Mouse (Mus musculus): ENCODE results near the gene Kat6b. TPM values are rescaled to one million over a fixed set of nuclear protein-coding genes. Genes with fewer than 3 reads are reported as not detected.
A peak's percentile ranks its signal among the peaks of the same experiment; 100 is the strongest.

Kat6b gene
- polyA plus RNA-seq, 1 experiment from 2014 or later, result 18.5 TPM

GRCm38 (mm10) chr14:21537838-21538237 lies 56.6 kb downstream of the Kat6b start:
- no peak overlapping the region for H3K4me3 ChIP-seq (ENCODE audit: control insufficient read depth in 1 of 2, insufficient read depth in 1 of 2, low read depth in 1 of 2, low read length in 2 of 2)
- peaks cover 8% of the 10 kb centered on the region for H3K9me3 ChIP-seq (ENCODE audit: control insufficient read depth, low read length)
- no peak overlapping the region for H3K27ac ChIP-seq (replicated peaks in 1 of 2; ENCODE audit: control insufficient read depth in 1 of 2, insufficient read depth in 1 of 2, low read depth in 2 of 2, low read length in 2 of 2)
- no peak overlapping the region for H3K4me2 ChIP-seq (ENCODE audit: low read length)
- no peaks in the 10 kb centered on the region for H3K27me3 ChIP-seq (ENCODE audit: control insufficient read depth, insufficient read depth, low read length)
- peaks cover 10 to 36% of the 10 kb centered on the region in 2 experiments for H3K4me1 ChIP-seq (ENCODE audit: control insufficient read depth in 2 of 2, insufficient read depth in 2 of 2, low read length in 2 of 2)
- 68% methylated on average over 3 of the region's 3 CpGs for WGBS
- no peak for ATAC-seq (ENCODE audit: insufficient number of reproducible peaks, insufficient read depth, low FRiP score, low read depth)
- peaks cover 23% of the 10 kb centered on the region for H3K36me3 ChIP-seq (ENCODE audit: control insufficient read depth, insufficient read depth, low read length)
- no peak overlapping the region for H3K9ac ChIP-seq (ENCODE audit: low read length)

DNA sequence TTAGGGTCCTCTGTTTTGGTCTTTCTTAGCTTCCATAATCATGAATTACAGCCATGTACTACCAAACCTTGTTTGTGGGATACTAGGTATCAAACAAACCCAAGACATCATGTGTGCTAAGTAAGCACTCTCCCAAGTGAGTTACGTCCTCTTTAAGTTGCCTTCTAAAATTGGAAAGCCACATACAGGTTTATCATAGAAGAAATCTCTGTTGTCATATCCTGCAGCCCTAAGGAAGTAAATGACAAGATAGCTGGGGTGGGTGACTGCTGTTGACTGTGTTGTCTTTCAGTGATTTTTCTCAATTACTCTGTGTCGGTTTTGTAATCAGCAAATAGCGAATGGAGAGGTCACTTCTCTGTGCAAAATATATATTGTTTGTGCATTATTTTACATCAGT lies 58.5 kb downstream of the Kat6b start:
- Histone ChIP-seq H3K9me3 (ENCODE audit: control insufficient read depth, low read length) (peaks cover 8% of the 10 kb centered on the region), H3K27me3 (ENCODE audit: control insufficient read depth, insufficient read depth, low read length) (no peaks in the 10 kb centered on the region), H3K36me3 (ENCODE audit: control insufficient read depth, insufficient read depth, low read length) (peaks cover 19% of the 10 kb centered on the region), H3K4me1 (ENCODE audit: control insufficient read depth in 2 of 2, insufficient read depth in 2 of 2, low read length in 2 of 2) (peaks cover 10 to 40% of the 10 kb centered on the region in 2 experiments), H3K4me3 (ENCODE audit: control insufficient read depth in 1 of 2, insufficient read depth in 1 of 2, low read depth in 1 of 2, low read length in 2 of 2) (no peak overlapping the region), H3K4me2 (ENCODE audit: low read length) (no peak overlapping the region), H3K27ac (replicated peaks in 1 of 2; ENCODE audit: control insufficient read depth in 1 of 2, insufficient read depth in 1 of 2, low read depth in 2 of 2, low read length in 2 of 2) (no peak overlapping the region), H3K9ac (ENCODE audit: low read length) (no peak overlapping the region)
- 84% methylated on average over 3 of the region's 3 CpGs for WGBS
- ATAC-seq (ENCODE audit: insufficient number of reproducible peaks, insufficient read depth, low FRiP score, low read depth), result no peak

- 37% methylated on average over 3 of the region's 3 CpGs for WGBS
- no peak for ATAC-seq (ENCODE audit: insufficient number of reproducible peaks, insufficient read depth, low FRiP score, low read depth)
- Histone ChIP-seq H3K9ac (ENCODE audit: low read length) (no peak overlapping the region), H3K36me3 (ENCODE audit: control insufficient read depth, insufficient read depth, low read length) (peaks cover 18% of the 10 kb centered on the region), H3K27me3 (ENCODE audit: control insufficient read depth, insufficient read depth, low read length) (no peaks in the 10 kb centered on the region), H3K4me3 (ENCODE audit: control insufficient read depth in 1 of 2, insufficient read depth in 1 of 2, low read depth in 1 of 2, low read length in 2 of 2) (no peak overlapping the region), H3K27ac (replicated peaks in 1 of 2; ENCODE audit: control insufficient read depth in 1 of 2, insufficient read depth in 1 of 2, low read depth in 2 of 2, low read length in 2 of 2) (no peak overlapping the region), H3K4me2 (ENCODE audit: low read length) (no peak overlapping the region), H3K9me3 (ENCODE audit: control insufficient read depth, low read length) (peaks cover 8% of the 10 kb centered on the region), H3K4me1 (ENCODE audit: control insufficient read depth in 2 of 2, insufficient read depth in 2 of 2, low read length in 2 of 2) (peaks cover 11 to 45% of the 10 kb centered on the region in 2 experiments)
These were observed 59.1 kb downstream of the Kat6b start for GRCm38 (mm10) chr14:21540361-21540760.

GRCm38 (mm10) chr14:21545529-21545928 lies 64.3 kb downstream of the Kat6b start:
- Histone ChIP-seq H3K4me3 (ENCODE audit: control insufficient read depth in 1 of 2, insufficient read depth in 1 of 2, low read depth in 1 of 2, low read length in 2 of 2) (no peak overlapping the region), H3K27me3 (ENCODE audit: control insufficient read depth, insufficient read depth, low read length) (no peaks in the 10 kb centered on the region), H3K27ac (replicated peaks in 1 of 2; ENCODE audit: control insufficient read depth in 1 of 2, insufficient read depth in 1 of 2, low read depth in 2 of 2, low read length in 2 of 2) (peak overlapping the region in 1 of 2 experiments; percentile 44; a peak in 1 of 4 replicates), H3K36me3 (ENCODE audit: control insufficient read depth, insufficient read depth, low read length) (peaks cover 13% of the 10 kb centered on the region), H3K4me2 (ENCODE audit: low read length) (no peak overlapping the region), H3K4me1 (ENCODE audit: control insufficient read depth in 2 of 2, insufficient read depth in 2 of 2, low read length in 2 of 2) (peaks cover 22 to 57% of the 10 kb centered on the region in 2 experiments), H3K9me3 (ENCODE audit: control insufficient read depth, low read length) (peaks cover 8% of the 10 kb centered on the region), H3K9ac (ENCODE audit: low read length) (no peak overlapping the region)
- ATAC-seq (ENCODE audit: insufficient number of reproducible peaks, insufficient read depth, low FRiP score, low read depth), result no peak
- WGBS, result 55% methylated on average over 4 of the region's 4 CpGs

DNA sequence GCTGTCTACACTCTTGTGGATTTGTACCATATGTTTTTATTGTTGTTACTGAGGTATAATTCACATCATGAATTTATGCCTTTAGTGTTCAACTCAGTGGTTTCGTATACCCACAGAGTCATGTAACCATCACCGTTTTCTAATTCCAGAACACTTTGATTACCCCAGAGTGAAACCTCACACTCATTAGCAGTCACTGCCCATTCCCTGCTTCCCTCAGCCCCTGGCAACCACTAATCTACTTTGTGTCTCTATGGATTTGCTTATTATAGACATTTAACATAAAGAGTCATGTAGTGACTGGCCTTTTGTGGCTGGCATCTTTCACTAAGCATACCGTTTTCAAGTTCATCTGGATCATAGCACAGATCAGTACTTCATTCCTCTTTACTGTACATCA lies 65.1 kb downstream of the Kat6b start:
- Histone ChIP-seq H3K4me3 (ENCODE audit: control insufficient read depth in 1 of 2, insufficient read depth in 1 of 2, low read depth in 1 of 2, low read length in 2 of 2) (no peak overlapping the region), H3K36me3 (ENCODE audit: control insufficient read depth, insufficient read depth, low read length) (peaks cover 12% of the 10 kb centered on the region), H3K9me3 (ENCODE audit: control insufficient read depth, low read length) (peaks cover 6% of the 10 kb centered on the region), H3K27ac (replicated peaks in 1 of 2; ENCODE audit: control insufficient read depth in 1 of 2, insufficient read depth in 1 of 2, low read depth in 2 of 2, low read length in 2 of 2) (peak overlapping the region in 1 of 2 experiments; percentile 46; a peak in 2 of 4 replicates), H3K4me1 (ENCODE audit: control insufficient read depth in 2 of 2, insufficient read depth in 2 of 2, low read length in 2 of 2) (peaks cover 22 to 59% of the 10 kb centered on the region in 2 experiments), H3K27me3 (ENCODE audit: control insufficient read depth, insufficient read depth, low read length) (no peaks in the 10 kb centered on the region), H3K4me2 (ENCODE audit: low read length) (no peak overlapping the region), H3K9ac (ENCODE audit: low read length) (no peak overlapping the region)
- WGBS, result 78% methylated on average over 3 of the region's 3 CpGs
- ATAC-seq (ENCODE audit: insufficient number of reproducible peaks, insufficient read depth, low FRiP score, low read depth), result no peak

GRCm38 (mm10) chr14:21547297-21547696 lies 66.1 kb downstream of the Kat6b start:
- 7% methylated on average over 7 of the region's 7 CpGs for WGBS
- H3K9me3 ChIP-seq (ENCODE audit: control insufficient read depth, low read length), result peaks cover 2% of the 10 kb centered on the region
- 0 out of 2 replicates have a peak overlapping the region, but pooled peaks have one; percentile 13 for H3K9ac ChIP-seq (ENCODE audit: low read length)
- H3K4me3 ChIP-seq (ENCODE audit: control insufficient read depth in 1 of 2, insufficient read depth in 1 of 2, low read depth in 1 of 2, low read length in 2 of 2), result no peak overlapping the region
- H3K27me3 ChIP-seq (ENCODE audit: control insufficient read depth, insufficient read depth, low read length), result no peaks in the 10 kb centered on the region
- peaks cover 24 to 66% of the 10 kb centered on the region in 2 experiments for H3K4me1 ChIP-seq (ENCODE audit: control insufficient read depth in 2 of 2, insufficient read depth in 2 of 2, low read length in 2 of 2)
- no peak for ATAC-seq (ENCODE audit: insufficient number of reproducible peaks, insufficient read depth, low FRiP score, low read depth)
- H3K36me3 ChIP-seq (ENCODE audit: control insufficient read depth, insufficient read depth, low read length), result peaks cover 4% of the 10 kb centered on the region
- peak overlapping the region; percentile 18 to 46 for H3K27ac ChIP-seq (replicated peaks in 1 of 2; ENCODE audit: control insufficient read depth in 1 of 2, insufficient read depth in 1 of 2, low read depth in 2 of 2, low read length in 2 of 2)
- peak overlapping the region; percentile 41; the same call in 1 of the 2 replicates for H3K4me2 ChIP-seq (ENCODE audit: low read length)

- Histone ChIP-seq H3K9me3 (ENCODE audit: control insufficient read depth, low read length) (no peaks in the 10 kb centered on the region), H3K4me3 (ENCODE audit: control insufficient read depth in 1 of 2, insufficient read depth in 1 of 2, low read depth in 1 of 2, low read length in 2 of 2) (no peak overlapping the region), H3K36me3 (ENCODE audit: control insufficient read depth, insufficient read depth, low read length) (no peaks in the 10 kb centered on the region), H3K27ac (replicated peaks in 1 of 2; ENCODE audit: control insufficient read depth in 1 of 2, insufficient read depth in 1 of 2, low read depth in 2 of 2, low read length in 2 of 2) (peak overlapping the region in 1 of 2 experiments; percentile 46; a peak in 2 of 4 replicates), H3K27me3 (ENCODE audit: control insufficient read depth, insufficient read depth, low read length) (no peaks in the 10 kb centered on the region), H3K4me1 (ENCODE audit: control insufficient read depth in 2 of 2, insufficient read depth in 2 of 2, low read length in 2 of 2) (peaks cover 25 to 66% of the 10 kb centered on the region in 2 experiments), H3K4me2 (ENCODE audit: low read length) (no peak overlapping the region), H3K9ac (ENCODE audit: low read length) (no peak overlapping the region)
- 82% methylated on average over 3 of the region's 3 CpGs for WGBS
- no peak for ATAC-seq (ENCODE audit: insufficient number of reproducible peaks, insufficient read depth, low FRiP score, low read depth)
These were observed 66.7 kb downstream of the Kat6b start for GRCm38 (mm10) chr14:21547965-21548364.

Measured in heart, embryonic 14.5 days (tissue).